Mouse (Mus musculus) lung, postnatal 10 days (tissue): ENCODE data around the gene Pip5k1c.

Experiments
- DNase-seq: peaks from one replicate; pipeline ENCODE4 v3.0.0; 2021

Gene Pip5k1c

GRCm38 (mm10) chr10:81303258-81303657 is 10.5 kb downstream of the Pip5k1c start:
- no peak for DNase-seq

GRCm38 (mm10) chr10:81303761-81304160 is 11.0 kb downstream of the Pip5k1c start:
- no peak for DNase-seq

- peak; percentile 81 for DNase-seq
These were observed 12.0 kb downstream of the Pip5k1c start for GRCm38 (mm10) chr10:81304597-81305238.

GRCm38 (mm10) chr10:81305663-81306062 is 12.9 kb downstream of the Pip5k1c start:
- no peak for DNase-seq

- no peak for DNase-seq
These were observed 13.5 kb downstream of the Pip5k1c start for GRCm38 (mm10) chr10:81306173-81306668.

GRCm38 (mm10) chr10:81306837-81307682 is 14.3 kb downstream of the Pip5k1c start:
- no peak for DNase-seq

- no peak for DNase-seq
These were observed 16.8 kb downstream of the Pip5k1c start for GRCm38 (mm10) chr10:81309571-81309970.

- no peak for DNase-seq
These were observed 20.8 kb downstream of the Pip5k1c start for GRCm38 (mm10) chr10:81313581-81313980.

GRCm38 (mm10) chr10:81314201-81314600 is 21.4 kb downstream of the Pip5k1c start:
- no peak for DNase-seq

GRCm38 (mm10) chr10:81315587-81315986 is 22.8 kb downstream of the Pip5k1c start:
- no peak for DNase-seq

- peak; percentile 64 for DNase-seq
These were observed 23.7 kb downstream of the Pip5k1c start for GRCm38 (mm10) chr10:81316338-81317060.

- peak; percentile 90 for DNase-seq
These were observed 24.5 kb downstream of the Pip5k1c start for GRCm38 (mm10) chr10:81317273-81317672.

GRCm38 (mm10) chr10:81318589-81319329 is 26.0 kb downstream of the Pip5k1c start:
- peak; percentile 62 for DNase-seq

- DNase-seq, result peak; percentile 62
These were observed 26.6 kb downstream of the Pip5k1c start for GRCm38 (mm10) chr10:81319330-81319699.

- no peak for DNase-seq
These were observed 27.2 kb downstream of the Pip5k1c start for GRCm38 (mm10) chr10:81319741-81320549.

GRCm38 (mm10) chr10:81320550-81321347 is 28.0 kb downstream of the Pip5k1c start, which contains the start of gene Cactin:
Cactin (plus strand) TSS chr10:81321103.
- peak; percentile 100 for DNase-seq

GRCm38 (mm10) chr10:81321436-81321835 is 28.7 kb downstream of the Pip5k1c start:
- no peak for DNase-seq

- no peak for DNase-seq
These were observed 29.7 kb downstream of the Pip5k1c start for GRCm38 (mm10) chr10:81322444-81322843.

- no peak for DNase-seq
These were observed 30.5 kb downstream of the Pip5k1c start for GRCm38 (mm10) chr10:81323141-81323775.
